Mouse (Mus musculus) kidney, adult 8-10 months (tissue): ENCODE measurements at regions not wholly inside any gene's neighbourhood (a gene's known extent, or its start where the extent isn't known, plus 50 kb on each side); places are given as distances from the start of the nearest gene placed in this dataset.
A peak's percentile ranks its signal among the peaks of the same experiment; 100 is the strongest.

Experiments used
- DNase-seq, 2 experiments: peaks; one replicate each; pipeline ENCODE4 v3.0.0; 2022

GRCm38 (mm10) chr5:64666256-64666655, 136.9 kb upstream of the Klf3 start:
- DNase-seq: peak; percentile 16 to 46

DNA sequence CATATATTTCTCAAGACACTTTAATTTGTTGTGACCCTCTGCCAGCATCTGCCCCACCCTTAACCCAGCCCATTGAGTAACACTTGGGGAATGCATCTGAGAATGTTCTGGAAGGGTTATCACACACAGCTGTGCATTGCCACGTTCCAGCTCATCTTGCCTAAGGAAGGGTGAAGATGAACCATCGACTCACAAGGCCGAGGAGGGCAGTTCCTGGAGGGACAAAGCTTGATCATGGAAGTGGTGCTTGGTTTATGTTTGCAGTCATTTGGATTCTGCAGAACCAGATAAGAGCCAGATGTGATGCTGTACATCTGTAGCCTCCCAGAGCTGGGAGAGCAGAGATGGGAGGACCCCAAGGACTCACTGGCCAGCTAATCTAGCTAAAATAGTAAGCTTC, 136.1 kb upstream of the Klf3 start:
- DNase-seq: peak in 1 of 2 experiments; percentile 20

DNA sequence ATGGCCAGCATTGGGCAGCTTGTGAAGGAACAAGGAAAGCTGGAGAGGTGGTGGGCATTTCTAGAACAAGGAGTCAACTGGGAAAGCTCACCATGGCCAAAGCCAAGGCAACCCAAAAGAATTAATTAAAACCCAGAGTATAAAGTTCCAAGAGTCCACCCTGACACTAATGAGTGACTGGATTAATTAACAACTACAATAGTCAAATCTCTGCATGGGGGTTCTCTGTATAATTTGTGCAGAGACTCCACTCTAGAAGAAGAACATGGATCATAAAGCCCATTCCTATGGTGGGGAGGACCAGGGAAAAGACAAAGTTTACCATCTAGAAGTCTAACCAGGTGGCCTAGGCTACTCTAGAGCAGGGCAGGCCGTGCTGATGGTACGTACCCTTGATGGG, 129.3 kb upstream of the Klf3 start:
- peak; percentile 28 to 54 for DNase-seq

GRCm38 (mm10) chr5:64676214-64676945, 126.8 kb upstream of the Klf3 start:
- DNase-seq: no peak

DNA sequence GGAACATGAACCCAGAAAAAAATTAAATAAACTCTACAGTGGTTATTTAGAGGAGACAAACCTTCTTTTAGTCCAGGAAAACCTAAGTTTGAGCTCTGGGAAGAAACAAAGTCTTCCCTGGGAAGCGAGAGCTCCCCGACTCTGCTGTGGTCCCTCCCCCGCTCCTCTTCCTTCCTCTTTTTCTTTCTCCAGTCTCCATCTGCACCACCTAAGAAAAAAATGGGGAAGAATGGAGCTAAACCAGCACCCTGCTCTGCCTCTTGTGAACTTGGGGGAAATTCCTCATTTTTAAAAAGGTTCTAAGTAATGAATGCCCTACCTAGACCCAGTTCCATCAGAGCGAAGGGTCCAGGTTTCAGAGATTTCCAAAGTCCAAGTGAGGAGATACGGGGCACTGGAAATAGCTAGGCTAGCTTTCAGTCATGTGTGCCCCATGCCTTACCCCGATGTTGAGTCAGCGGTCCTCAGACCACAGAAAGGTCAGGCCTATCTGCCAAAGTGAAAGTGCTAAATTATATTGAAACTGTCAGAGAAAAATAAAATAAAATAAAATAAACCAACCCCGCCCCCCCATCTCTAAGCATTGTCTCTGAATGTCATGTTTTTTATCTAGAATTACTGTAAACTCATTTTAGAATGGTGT, 126.1 kb upstream of the Klf3 start:
- DNase-seq: peak; percentile 32 to 51

DNA sequence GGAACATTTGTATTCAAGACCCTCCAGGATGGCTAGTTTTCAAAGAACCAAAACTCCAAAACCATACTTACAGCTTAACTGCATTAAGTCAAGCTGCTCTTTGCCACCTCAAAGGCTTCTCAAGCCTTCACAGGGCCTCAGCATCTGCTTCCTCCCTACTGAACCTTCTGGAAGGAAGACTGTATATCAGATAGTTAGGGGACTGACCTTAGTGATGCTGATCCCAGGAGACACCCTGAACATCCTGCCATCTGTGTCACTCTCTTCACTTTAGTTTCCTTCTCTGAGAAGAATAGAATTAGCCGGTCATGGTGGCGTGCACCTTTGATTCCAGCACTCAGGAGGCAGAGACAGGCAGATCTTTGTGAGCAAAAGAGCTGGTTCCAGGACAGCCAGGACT, 124.5 kb upstream of the Klf3 start:
- no peak for DNase-seq

- no peak for DNase-seq
Measured at GRCm38 (mm10) chr5:64679996-64680625, 123.1 kb upstream of the Klf3 start.

- DNase-seq: no peak
Measured at GRCm38 (mm10) chr5:64681161-64681560, 122.0 kb upstream of the Klf3 start.

DNA sequence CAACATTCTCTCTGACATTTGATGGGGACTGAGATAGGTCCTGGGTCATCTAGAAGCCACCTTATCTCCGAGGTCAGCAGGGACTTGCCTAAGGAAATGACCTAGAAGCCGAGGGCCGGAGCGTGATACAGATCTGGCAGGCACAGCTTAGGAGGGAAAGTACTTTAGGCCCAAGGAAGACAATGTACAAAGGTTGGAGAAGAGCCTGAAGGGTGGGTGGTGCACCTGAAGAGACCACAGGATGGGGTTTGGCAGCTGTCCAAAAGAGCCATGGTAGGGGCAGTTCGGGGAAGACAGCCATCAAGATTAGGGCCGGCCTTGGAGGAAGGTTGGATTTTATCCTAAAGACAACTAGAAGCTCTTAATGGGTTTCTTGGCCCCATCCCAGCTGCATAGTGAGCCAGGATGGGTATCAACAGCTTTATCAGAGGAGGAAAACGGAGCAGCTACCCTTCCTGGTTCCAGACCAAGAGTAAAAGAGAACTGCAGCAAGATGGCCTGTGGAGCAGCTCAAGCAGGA, 120.8 kb upstream of the Klf3 start:
- DNase-seq: peak; percentile 32 to 43

GRCm38 (mm10) chr5:64683419-64683818, 119.8 kb upstream of the Klf3 start:
- no peak for DNase-seq

DNA sequence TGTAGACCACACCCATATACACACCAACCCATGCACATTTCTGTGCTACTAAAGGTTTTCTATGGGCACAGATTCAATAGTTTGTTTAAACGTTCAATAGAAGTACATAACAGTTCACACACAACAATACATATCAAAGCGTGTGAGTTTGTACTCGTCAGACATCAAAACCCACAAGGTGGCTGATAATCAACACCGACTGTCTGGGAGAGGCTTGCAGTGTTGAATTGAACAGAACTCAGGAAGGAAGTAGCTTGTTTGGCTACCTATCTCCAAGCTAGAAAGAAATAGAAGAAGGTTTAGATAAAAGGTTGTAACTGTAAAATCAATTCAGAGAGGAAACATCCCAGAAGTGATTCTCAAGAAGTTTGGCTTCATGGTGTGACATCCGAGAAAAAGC, 118.9 kb upstream of the Klf3 start:
- DNase-seq: no peak

DNA sequence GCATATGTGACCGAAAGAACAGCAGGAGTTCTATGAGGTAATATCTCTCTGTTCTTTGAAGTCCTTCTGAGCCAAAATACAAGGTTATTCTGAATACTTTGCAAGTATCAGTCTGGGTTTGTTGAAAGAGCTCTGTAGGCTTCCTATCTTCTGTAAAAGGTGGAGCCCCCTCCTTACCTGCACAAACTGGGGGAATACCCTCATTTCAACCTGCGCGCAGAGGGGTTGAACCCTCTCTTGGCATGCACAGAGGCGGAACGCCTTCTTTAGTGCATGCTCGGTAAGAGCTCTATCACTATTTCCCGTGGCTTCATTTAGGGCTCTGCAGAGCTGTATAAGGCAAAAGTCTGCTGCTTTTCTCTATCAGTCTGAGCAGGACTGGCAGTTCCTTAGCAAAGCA, 113.0 kb upstream of the Klf3 start:
- DNase-seq: no peak

DNA sequence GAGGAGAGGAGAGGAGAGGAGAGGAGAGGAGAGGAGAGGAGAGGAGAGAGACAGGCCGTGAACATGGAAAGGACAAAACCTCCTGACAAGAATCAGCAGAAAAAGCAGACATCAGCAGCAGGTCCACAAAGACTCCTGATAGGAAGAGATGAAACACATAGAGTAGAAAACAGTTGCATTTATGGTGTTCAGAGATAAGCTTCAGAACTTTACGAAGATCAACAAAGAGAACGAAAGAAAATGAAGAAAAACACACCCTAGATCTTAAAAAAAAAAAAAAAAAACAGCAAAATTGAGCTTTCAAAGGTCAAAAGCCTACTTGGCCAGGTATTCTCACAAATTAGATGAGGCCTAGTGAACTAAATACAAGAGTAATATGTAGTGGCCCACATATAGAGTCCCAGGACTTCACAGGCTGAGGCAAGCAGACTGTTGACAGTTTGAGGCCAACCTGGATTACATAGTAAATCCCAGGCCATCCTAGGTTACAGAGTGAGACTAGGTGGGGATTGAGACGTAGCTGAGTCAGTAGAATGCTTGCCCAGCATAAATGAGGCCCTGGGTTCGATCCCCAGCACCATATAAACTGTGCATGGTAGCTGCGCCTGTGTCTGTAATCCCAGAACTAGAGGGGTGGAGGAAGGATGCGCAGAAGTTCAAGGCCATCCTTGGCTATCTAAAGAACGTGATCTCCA, 111.6 kb upstream of the Klf3 start:
- DNase-seq: no peak

DNA sequence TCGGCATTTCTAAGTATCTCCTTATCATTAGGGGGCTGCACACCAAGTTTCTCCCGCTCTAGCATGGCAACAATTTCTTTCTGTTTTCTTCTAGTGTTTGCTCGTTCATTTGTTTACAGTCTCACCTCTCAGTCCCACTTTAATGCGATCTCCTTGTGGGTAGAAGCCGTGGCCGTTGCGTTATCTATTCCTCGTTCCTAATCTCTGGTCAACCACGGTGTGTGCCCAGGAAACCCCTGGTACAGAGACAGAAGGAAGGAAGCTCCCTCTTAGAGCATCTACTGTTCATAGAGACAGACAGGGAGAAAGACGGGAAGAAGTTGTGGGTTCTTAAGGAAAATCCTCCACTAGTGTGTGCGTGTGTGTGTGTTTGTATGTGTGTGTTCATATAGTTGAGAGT, 110.9 kb upstream of the Klf3 start:
- no peak for DNase-seq

GRCm38 (mm10) chr5:64693616-64694015, 109.6 kb upstream of the Klf3 start:
- DNase-seq: no peak

- DNase-seq: no peak
Measured at GRCm38 (mm10) chr5:64694606-64695005, 108.6 kb upstream of the Klf3 start.

GRCm38 (mm10) chr5:64696099-64696498, 107.1 kb upstream of the Klf3 start:
- DNase-seq: no peak

- DNase-seq: peak; percentile 34 to 73
Measured at GRCm38 (mm10) chr5:64697466-64697865, 105.7 kb upstream of the Klf3 start.

GRCm38 (mm10) chr5:64698458-64699116, 104.6 kb upstream of the Klf3 start:
- DNase-seq: no peak

- no peak for DNase-seq
Measured at GRCm38 (mm10) chr5:64700030-64700429, 103.2 kb upstream of the Klf3 start.

DNA sequence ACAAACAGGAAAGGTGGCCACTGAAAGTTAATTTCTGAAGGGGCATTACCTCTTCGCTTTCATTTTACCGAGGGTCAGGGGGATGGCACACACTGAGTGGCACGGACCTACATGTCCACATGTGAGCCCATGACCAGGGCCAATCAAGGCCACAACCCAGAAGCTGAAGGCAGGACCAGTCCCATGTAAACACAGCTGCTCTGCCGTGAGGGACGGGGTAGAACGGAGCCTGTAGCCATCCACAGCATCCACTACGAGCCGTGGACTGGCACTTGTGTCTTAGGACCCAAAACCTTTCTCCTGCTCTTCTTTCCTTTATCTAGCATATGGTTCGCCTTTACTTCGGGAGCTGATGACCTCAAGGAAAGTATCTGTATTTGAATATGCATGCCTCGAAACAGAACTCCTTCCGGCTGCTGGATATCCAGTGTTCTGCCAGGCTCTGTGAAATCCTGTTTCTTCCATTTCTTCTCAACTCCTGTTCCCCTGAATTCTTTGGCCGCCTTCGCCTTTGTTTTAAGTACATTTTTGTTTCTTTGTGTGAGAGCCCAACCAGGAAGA, 101.9 kb upstream of the Klf3 start:
- no peak for DNase-seq

DNA sequence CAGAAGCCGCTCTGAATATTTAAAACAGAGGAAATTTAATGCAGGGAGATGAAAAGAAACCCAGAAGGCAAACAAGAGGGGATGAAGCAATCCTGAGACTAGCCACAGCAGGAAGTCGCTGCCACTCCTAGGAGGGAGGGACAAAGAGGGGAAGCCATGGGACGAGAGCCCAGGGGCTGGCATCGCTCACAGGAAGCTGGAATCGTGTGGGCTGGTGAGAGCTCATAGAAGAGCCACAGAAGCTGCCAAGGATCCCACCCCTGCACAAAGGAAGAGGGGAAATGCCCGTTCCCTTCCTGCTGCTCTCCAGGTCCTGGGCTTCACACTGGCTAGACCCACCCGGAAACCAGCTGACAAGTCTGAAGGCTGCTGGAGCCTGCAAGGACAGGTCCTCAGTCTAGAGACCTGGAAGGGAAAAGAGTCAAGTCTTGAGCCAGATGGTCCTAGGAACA, 101.4 kb upstream of the Klf3 start:
- DNase-seq: peak; percentile 30 to 40
